Mouse (Mus musculus) WW6 (cell line): ENCODE results near the gene Psma3.
"Not testable (repeated sequence)": the region's sequence is repeated elsewhere in the genome, so short reads cannot be mapped to it uniquely, and the experiment has no call there.

ENCODE experiments used
- DNase-seq: peaks from one replicate; pipeline ENCODE4 v3.0.0-alpha.2; 2013; ENCODE audit warnings: low read depth, low spot score

The Psma3 gene

GRCm38 (mm10) chr12:71001456-71001855, 27.0 kb downstream of the Psma3 start:
- no peak for DNase-seq

DNA sequence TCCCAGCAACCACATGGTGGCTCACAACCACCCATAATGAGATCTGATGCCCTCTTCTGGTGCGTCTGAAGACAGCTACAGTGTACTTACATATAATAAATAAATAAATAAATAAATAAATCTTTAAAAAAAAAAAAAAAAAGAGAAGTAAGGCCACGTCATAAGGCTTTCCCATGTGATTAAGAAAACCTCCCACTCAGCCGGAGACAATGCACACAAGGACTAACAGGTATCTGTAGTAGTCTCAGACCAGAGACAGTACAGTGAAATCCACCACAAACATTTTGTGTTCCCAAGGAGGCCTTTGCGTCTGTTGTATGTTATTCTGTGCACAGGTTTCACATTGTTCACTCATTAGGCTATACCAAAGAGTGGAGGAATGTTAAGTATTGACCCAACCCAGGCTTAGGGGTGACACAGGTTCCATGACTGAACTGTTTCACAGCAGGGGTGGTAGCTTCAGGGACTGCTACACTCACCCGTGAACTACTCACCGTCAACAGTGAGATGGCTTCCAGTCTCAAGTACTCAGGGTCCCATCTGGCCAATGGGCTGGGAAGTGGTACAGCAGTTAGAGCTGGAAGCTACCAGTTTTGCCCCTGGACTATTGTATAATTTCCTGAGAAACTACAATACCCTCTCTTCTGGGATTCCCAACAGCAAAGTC, 29.5 kb downstream of the Psma3 start:
- DNase-seq, result no peak

DNA sequence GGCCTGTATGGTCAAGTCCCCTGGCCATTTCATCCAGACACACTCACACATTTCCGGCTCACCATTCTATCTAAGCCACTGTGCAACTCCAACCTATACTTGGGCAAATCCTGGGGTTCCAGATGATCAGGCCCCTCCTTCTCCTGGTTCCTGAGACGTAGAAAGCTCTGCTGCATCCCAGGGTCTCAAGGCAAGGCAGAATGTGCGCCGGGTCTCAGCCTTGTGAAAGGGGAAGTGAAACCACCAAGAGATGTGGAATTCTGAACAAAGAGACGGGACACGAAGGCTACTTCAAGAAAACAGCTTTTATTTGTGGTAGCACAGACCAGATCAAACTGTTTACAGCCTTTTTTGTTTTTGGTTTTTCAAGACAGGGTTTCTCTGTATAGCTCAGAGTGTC, 31.7 kb downstream of the Psma3 start:
- DNase-seq, result no peak

DNA sequence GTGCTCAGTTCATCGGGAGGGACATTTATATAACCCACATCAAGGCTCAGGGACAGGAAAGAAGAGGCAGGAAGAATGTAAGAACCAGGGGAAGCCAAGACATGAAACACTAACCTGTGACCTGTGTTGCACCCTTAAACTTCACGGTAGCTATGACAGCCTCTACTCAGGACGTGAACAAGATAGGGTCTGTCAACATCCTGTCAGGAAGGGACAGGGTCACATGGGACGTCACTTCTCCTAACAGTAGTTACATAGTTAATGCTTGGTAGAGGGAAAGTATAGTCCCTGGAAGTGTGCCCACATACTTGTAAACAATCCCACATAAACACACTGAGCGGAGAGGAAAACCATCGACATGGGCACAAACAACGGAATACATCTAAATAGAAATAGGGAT, 32.5 kb downstream of the Psma3 start:
- DNase-seq, result no peak

DNA sequence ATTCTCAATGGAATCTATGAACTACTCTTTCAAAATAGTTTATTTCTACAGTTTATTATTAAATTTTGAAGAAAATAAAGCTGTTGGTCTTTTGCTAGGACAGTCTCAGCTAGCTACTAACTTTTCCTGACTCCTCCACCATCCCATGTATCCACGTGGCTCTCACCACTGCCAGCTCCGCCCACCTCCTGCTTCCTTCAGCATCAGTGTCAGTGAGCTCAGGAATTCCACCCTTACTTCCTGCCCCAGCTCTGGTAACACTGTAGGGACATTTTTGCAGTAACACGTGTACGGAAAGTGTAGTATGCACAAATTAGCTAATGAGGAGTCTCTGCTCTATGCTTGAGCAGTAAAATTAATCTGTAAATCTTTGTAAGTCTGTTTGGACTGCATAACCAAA, 35.3 kb downstream of the Psma3 start:
- DNase-seq, result no peak

GRCm38 (mm10) chr12:71014845-71015362, 40.5 kb downstream of the Psma3 start:
- no peak for DNase-seq

DNA sequence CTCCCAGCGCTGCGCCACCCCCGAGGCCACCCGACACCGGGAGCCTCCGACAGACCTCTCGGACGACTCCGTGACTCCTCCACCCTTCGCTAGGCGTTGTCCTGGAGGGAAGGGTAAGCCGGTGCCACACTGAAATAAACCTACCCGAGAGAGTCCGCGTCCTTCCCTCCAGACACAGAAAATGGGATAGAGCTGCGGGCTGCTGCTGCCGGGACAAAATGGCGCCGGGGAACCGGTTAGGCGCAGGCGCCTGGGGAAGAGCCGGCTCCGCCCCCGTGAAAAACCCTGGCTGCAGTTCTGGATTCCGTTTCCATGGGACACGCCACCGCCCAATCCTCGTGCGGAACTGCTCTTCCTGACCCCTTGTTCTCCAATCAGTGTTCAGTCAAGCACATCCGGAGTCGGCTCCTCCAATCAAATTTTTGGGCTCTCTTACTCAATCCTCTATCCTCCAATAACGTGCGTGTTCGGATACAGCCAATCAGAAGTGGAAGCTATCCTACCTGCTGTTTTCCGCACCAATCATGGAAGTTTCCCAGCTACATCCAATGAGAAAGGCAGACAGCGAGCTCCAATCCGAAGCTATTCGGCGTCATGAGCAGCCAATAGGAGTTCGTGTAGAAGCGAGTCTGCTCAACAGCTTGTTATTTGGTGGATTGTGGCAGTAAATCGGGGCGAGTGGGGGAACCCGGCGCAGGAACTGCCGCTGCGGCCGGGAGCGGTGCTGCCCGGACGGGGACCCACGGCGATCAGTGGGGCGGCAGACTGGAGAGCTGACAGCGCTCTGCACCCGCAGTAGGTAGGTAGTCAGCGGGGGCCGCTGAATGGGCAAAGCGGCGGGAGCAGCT, 41.2 kb downstream of the Psma3 start, which contains the start of gene Arid4a:
Gene Arid4a (plus strand): TSS at position 628 of the 848 bp plus-strand sequence.
- peak; percentile 98 for DNase-seq

GRCm38 (mm10) chr12:71016211-71016502, 41.7 kb downstream of the Psma3 start:
- no peak for DNase-seq

GRCm38 (mm10) chr12:71016503-71017241, 42.3 kb downstream of the Psma3 start:
- no peak for DNase-seq

- no peak for DNase-seq
Observed at GRCm38 (mm10) chr12:71017242-71017571, 42.8 kb downstream of the Psma3 start.

DNA sequence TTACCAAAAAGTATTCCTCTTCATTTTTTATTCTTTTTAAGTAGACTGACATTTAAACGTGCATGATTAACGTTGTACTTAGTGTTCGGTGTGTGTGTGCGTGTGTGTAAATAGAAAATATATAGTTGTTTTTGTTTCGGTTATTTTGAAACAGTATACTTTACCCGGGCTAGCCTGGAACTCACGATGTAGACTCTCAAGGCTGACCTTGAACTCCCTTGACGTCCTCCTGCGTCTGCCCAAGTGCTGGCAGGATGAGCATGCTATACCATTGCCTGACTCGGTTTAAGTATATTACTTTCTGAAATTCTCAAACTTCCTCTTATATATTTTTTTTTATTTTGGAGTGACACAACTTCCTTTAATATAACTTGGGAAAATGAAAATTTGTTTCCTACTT, 43.4 kb downstream of the Psma3 start:
- DNase-seq, result no peak

- no peak for DNase-seq
Observed at GRCm38 (mm10) chr12:71019211-71019610, 44.8 kb downstream of the Psma3 start.

GRCm38 (mm10) chr12:71024411-71024810, 50.0 kb downstream of the Psma3 start:
- DNase-seq, result no peak

DNA sequence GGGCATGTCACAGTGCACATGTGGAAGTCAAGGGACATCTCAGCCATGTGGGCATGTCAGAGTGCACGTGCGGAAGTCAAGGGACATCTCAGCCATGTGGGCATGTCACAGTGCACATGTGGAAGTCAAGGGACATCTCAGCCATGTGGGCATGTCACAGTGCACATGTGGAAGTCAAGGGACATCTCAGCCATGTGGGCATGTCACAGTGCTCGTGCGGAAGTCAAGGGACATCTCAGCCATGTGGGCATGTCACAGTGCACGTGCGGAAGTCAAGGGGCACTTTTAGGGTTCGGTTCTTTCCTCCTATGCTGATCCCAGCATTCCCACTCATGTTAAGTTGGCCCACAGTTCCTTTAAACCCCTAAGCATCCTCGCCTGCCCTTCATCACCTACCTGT, 53.8 kb downstream of the Psma3 start:
- not testable (repeated sequence) for DNase-seq

- DNase-seq, result no peak
Observed at GRCm38 (mm10) chr12:71030260-71030659, 55.8 kb downstream of the Psma3 start.

DNA sequence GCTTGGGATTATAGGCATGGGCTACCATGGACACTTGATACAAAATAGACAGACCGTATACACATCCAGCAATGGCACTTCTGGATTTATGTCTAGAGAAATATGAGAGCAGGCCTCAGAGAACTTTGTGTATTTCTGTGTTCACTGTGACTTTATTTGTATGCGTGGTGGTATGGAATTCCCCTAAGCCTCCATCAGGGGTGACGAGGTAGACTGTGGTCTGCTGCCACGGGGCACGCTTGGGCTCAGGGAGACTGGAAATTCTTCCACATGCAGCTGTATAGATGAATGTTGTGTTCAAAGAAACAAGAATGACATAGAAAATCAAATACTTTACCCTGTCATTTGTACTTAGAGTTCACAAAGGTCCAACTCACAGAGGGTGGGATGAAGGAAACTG, 56.3 kb downstream of the Psma3 start:
- no peak for DNase-seq

DNA sequence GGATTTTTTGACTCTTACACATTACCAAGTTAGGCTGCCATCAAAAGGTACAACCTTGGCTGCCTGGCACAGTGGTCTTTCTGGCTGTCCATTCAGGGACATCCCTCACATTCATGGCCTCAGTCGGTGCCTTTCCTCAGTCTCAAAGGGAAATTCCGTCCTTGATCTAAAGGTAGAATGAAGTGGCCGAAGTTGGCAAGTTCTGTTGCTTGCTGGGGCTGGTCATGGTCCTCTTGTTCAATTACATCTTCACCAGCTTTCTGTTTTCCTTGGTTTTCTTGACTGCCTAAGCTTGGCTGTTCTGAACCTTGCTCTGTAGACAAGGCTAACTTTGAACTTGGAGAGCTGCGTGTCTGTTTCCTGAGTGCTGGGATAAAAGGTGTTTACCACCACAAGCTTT, 61.4 kb downstream of the Psma3 start:
- DNase-seq, result no peak

GRCm38 (mm10) chr12:71036729-71037404, 62.4 kb downstream of the Psma3 start:
- peak; percentile 60 for DNase-seq

- DNase-seq, result no peak
Observed at GRCm38 (mm10) chr12:71040462-71040861, 66.0 kb downstream of the Psma3 start.

DNA sequence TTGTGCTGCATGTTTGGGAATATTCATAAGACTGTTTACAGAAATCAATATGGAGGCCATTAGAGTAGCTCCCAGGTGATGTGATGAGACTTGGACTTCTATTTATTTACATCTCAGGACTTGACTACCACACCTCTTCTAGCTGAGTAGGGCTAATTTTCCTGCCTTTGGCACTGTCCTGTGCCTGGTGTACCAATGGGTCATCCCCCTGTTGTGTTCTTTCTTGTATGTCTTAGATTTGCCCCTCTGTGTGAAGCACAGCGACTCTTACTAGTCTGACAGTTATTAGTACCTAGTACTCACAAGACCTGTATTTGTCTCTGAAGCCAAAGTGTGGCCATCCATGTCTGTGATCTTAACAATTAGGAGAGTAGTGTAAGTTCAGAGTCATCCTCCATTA, 68.0 kb downstream of the Psma3 start:
- DNase-seq, result no peak

- no peak for DNase-seq
Observed at GRCm38 (mm10) chr12:71043571-71043970, 69.2 kb downstream of the Psma3 start.

DNA sequence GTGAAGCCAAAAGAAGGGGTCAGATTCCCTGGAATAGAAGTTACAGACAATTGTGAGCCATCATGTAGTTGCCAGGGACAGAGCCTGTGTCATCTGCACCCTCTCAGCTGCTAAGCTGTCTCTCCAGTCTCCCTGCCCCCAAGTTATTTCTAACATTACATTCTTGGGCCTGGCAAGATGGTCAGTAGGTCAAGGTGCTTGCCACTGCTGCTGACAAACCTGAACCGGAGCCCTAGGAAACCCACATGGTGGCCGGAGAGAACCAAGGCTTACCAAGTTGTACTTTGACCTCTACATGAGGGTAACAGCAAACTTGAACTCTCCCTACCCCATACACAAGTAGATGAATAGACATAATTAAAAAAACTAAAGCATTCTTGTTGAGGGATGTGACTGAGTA, 70.1 kb downstream of the Psma3 start:
- no peak for DNase-seq
